Mouse (Mus musculus): ENCODE results near the gene Cmtm3. TPM values are rescaled to one million over a fixed set of nuclear protein-coding genes. Genes with fewer than 3 reads are reported as not detected.
"Not testable (repeated sequence)": the region's sequence is repeated elsewhere in the genome, so short reads cannot be mapped to it uniquely, and the experiment has no call there.

Cmtm3 gene
- 10 to 100 TPM; 14.4 to 17.6 TPM for total RNA-seq (2021)
- long read RNA-seq, experiment 1, partial matches to known transcripts: 0 of 6 reads
- long read RNA-seq, experiment 1, other reads (novel, unspliced or antisense): 3 of 6 reads
- long read RNA-seq, experiment 2, partial matches to known transcripts: 0 of 5 reads
- long read RNA-seq, experiment 2, other reads (novel, unspliced or antisense): 3 of 5 reads

- DNase-seq: peak; percentile 64 to 69
These were observed at the start of gene Cmtm3 for GRCm38 (mm10) chr8:104339229-104339982. TSS of gene Cmtm3 (plus strand) at chr8:104339410.

GRCm38 (mm10) chr8:104293081-104293480, 46.1 kb upstream of the Cmtm3 start, which contains the start of gene Cmtm2a:
TSS of gene Cmtm2a (minus strand) at chr8:104293181.
- DNase-seq: not testable (repeated sequence)

- DNase-seq: no peak
These were observed 44.8 kb upstream of the Cmtm3 start for GRCm38 (mm10) chr8:104294396-104294795.

GRCm38 (mm10) chr8:104301577-104301976, 37.6 kb upstream of the Cmtm3 start:
- peak; percentile 4 to 10 for DNase-seq

GRCm38 (mm10) chr8:104302536-104302935, 36.7 kb upstream of the Cmtm3 start:
- not testable (repeated sequence) for DNase-seq

GRCm38 (mm10) chr8:104304962-104305361, 34.2 kb upstream of the Cmtm3 start:
- no peak for DNase-seq

- DNase-seq: not testable (repeated sequence)
These were observed 30.9 kb upstream of the Cmtm3 start for GRCm38 (mm10) chr8:104308341-104308740.

GRCm38 (mm10) chr8:104309441-104310155, 29.6 kb upstream of the Cmtm3 start, which contains the start of the genes Gm45711 and Cmtm1:
TSS of gene Gm45711 (minus strand) at chr8:104310081.
TSS of gene Cmtm1 (minus strand) at chr8:104310145.
- DNase-seq: peak; percentile 50 to 63

- not testable (repeated sequence) for DNase-seq
These were observed 27.2 kb upstream of the Cmtm3 start for GRCm38 (mm10) chr8:104312023-104312422.

GRCm38 (mm10) chr8:104313311-104313710, 25.9 kb upstream of the Cmtm3 start:
- DNase-seq: peak; percentile 42 to 45

GRCm38 (mm10) chr8:104321267-104321666, 17.9 kb upstream of the Cmtm3 start, which contains the start of gene Gm11020:
TSS of gene Gm11020 (plus strand) at chr8:104321567.
- not testable (repeated sequence) for DNase-seq

- not testable (repeated sequence) for DNase-seq
These were observed 17.3 kb upstream of the Cmtm3 start, which contains the start of gene Cmtm2b for GRCm38 (mm10) chr8:104321930-104322329. TSS of gene Cmtm2b (plus strand) at chr8:104322230.

GRCm38 (mm10) chr8:104332665-104333631, 6.3 kb upstream of the Cmtm3 start:
- no peak for DNase-seq

- peak in 1 of 2 experiments; percentile 37 for DNase-seq
These were observed 5.4 kb upstream of the Cmtm3 start for GRCm38 (mm10) chr8:104333786-104334185.

GRCm38 (mm10) chr8:104334196-104334595, 5.0 kb upstream of the Cmtm3 start:
- peak in 1 of 2 experiments; percentile 35 for DNase-seq

- DNase-seq: no peak
These were observed 2.4 kb upstream of the Cmtm3 start for GRCm38 (mm10) chr8:104336806-104337205.

- DNase-seq: no peak
These were observed 1.3 kb upstream of the Cmtm3 start for GRCm38 (mm10) chr8:104337890-104338289.

GRCm38 (mm10) chr8:104339983-104340232, 698 bp downstream of the Cmtm3 start:
- no peak for DNase-seq

GRCm38 (mm10) chr8:104340233-104341105, 1.3 kb downstream of the Cmtm3 start:
- DNase-seq: peak; percentile 84 to 89

GRCm38 (mm10) chr8:104341106-104341561, 1.9 kb downstream of the Cmtm3 start:
- DNase-seq: peak in 1 of 2 experiments; percentile 88
